Mouse (Mus musculus) myocyte (in vitro differentiated cells): Measurements from ENCODE around the gene Ctsd.

ENCODE experiments used
- MAX ChIP-seq: IDR thresholded peaks from one replicate; pipeline ENCODE4 v1.6.1; 2011; ENCODE audit warnings: low read depth, mild to moderate bottlenecking, control low read depth
- POLR2A ChIP-seq: IDR thresholded peaks from one replicate; pipeline ENCODE4 v1.6.1; 2011; ENCODE audit warnings: low read depth, mild to moderate bottlenecking, control low read depth, moderate library complexity; ENCODE audit not compliant: insufficient read length
- POLR2AphosphoS2 ChIP-seq: IDR thresholded peaks from one replicate; pipeline ENCODE4 v1.6.1; 2011; ENCODE audit warnings: low read depth, control low read depth; ENCODE audit not compliant: insufficient read length
- SRF ChIP-seq: IDR thresholded peaks from one replicate; pipeline ENCODE4 v1.6.1; 2011; ENCODE audit warnings: low read depth; ENCODE audit not compliant: control insufficient read depth, insufficient read length

GRCm38 (mm10) chr7:142399250-142399649 lies 11.4 kb upstream of the Ctsd start:
- TF ChIP-seq POLR2A (no peak), SRF (no peak), MAX (no peak), POLR2AphosphoS2 (no peak)
